Mouse (Mus musculus) intestine, embryonic 14.5 days (tissue): ENCODE data around the gene Iqschfp. TPM values are rescaled to one million over a fixed set of nuclear protein-coding genes. Genes with fewer than 3 reads are reported as not detected.

Source experiments
- ATAC-seq: fragments of 200-750 bp; cut with Nextera tagmentation; replicated peaks from 2 replicates; pipeline ENCODE4 v1.8.0; 2017; ENCODE audit warnings: low read depth, moderate number of reproducible peaks, moderate TSS enrichment, moderate library complexity; ENCODE audit not compliant: low FRiP score, low TSS enrichment
- DNase-seq: peaks from one replicate; pipeline ENCODE4 v3.0.0-alpha.2; 2018; ENCODE audit warnings: low spot score
- H3K27ac ChIP-seq: fragments of 300-500 bp; sonication (generic); 2 replicates; pipeline ENCODE4 v1.5.1; 2014; ENCODE audit warnings: low read depth, mild to moderate bottlenecking, control low read depth
- H3K27me3 ChIP-seq: fragments of 300-500 bp; sonication (generic); replicated peaks from 2 replicates; pipeline ENCODE4 v1.6.1; 2014; ENCODE audit warnings: low read length, control low read depth; ENCODE audit not compliant: control insufficient read depth, insufficient read depth
- H3K36me3 ChIP-seq: fragments of 300-500 bp; sonication (generic); 2 replicates; pipeline ENCODE4 v1.6.1; 2014; ENCODE audit warnings: low read length, control low read depth; ENCODE audit not compliant: control insufficient read depth, insufficient read depth
- H3K4me1 ChIP-seq: fragments of 300-500 bp; sonication (generic); replicated peaks from 2 replicates; pipeline ENCODE4 v1.6.1; 2014; ENCODE audit warnings: low read length, control low read depth, mixed read lengths; ENCODE audit not compliant: control insufficient read depth, insufficient read depth
- H3K4me2 ChIP-seq: fragments of 300-500 bp; sonication (generic); 2 replicates; pipeline ENCODE4 v1.6.1; 2014; ENCODE audit warnings: low read length
- H3K4me3 ChIP-seq: fragments of 300-500 bp; sonication (generic); 2 replicates; pipeline ENCODE4 v1.5.1; 2014; ENCODE audit warnings: low read depth, low read length, control low read depth, mixed read lengths
- H3K9ac ChIP-seq: fragments of 300-500 bp; sonication (generic); 2 replicates; pipeline ENCODE4 v1.6.1; 2014; ENCODE audit warnings: mild to moderate bottlenecking, low read length
- H3K9me3 ChIP-seq: fragments of 300-500 bp; sonication (generic); 2 replicates; pipeline ENCODE4 v1.6.1; 2016; ENCODE audit warnings: low read length, control low read depth; ENCODE audit not compliant: control insufficient read depth
- WGBS: fragments of 180-500 bp; shearing (Covaris S2); extraction: QIAGEN DNeasy Blood & Tissue Kit; methylation state at CpG from one replicate; pipeline ENCODE4 v1.1.7; 2014; 5-methylcytosine and 5-hydroxymethylcytosine counted together
- polyA plus RNA-seq: library from polyadenylated mRNA; unstranded; fragments of >200 nt; fragmentation: Nextera tagmentation; extraction: Ambion mirVana; gene quantifications from 2 replicates; pipeline ENCODE4 v1.2.1, GENCODE M21; 2014

Gene Iqschfp
- polyA plus RNA-seq, 1 experiment from 2014 or later = not detected

- H3K4me3 ChIP-seq = no peak overlapping the region
- 90% methylated on average over 2 of the region's 2 CpGs for WGBS
- H3K4me1 ChIP-seq = no peaks in the 10 kb centered on the region
- no peak for DNase-seq
- H3K27ac ChIP-seq = no peak overlapping the region
- no peak for ATAC-seq
- no peaks in the 10 kb centered on the region for H3K27me3 ChIP-seq
- no peaks in the 10 kb centered on the region for H3K36me3 ChIP-seq
- H3K9me3 ChIP-seq = no peaks in the 10 kb centered on the region
- no peak overlapping the region for H3K4me2 ChIP-seq
- H3K9ac ChIP-seq = no peak overlapping the region
Observed at GRCm38 (mm10) chr3:67974340-67974998, 82.4 kb downstream of the Iqschfp start.

GRCm38 (mm10) chr3:67980006-67980405 is 88.0 kb downstream of the Iqschfp start:
- H3K9ac ChIP-seq = no peak overlapping the region
- no peaks in the 10 kb centered on the region for H3K9me3 ChIP-seq
- H3K27me3 ChIP-seq = no peaks in the 10 kb centered on the region
- no peak overlapping the region for H3K27ac ChIP-seq
- WGBS = 83% methylated on average over 1 of the region's 1 CpGs
- no peaks in the 10 kb centered on the region for H3K36me3 ChIP-seq
- no peak overlapping the region for H3K4me3 ChIP-seq
- no peak overlapping the region for H3K4me2 ChIP-seq
- DNase-seq = no peak
- no peaks in the 10 kb centered on the region for H3K4me1 ChIP-seq
- no peak for ATAC-seq

- no peak for ATAC-seq
- H3K4me3 ChIP-seq = no peak overlapping the region
- H3K4me1 ChIP-seq = no peaks in the 10 kb centered on the region
- WGBS = 46% methylated on average over 12 of the region's 12 CpGs
- no peak overlapping the region for H3K27ac ChIP-seq
- no peak overlapping the region for H3K4me2 ChIP-seq
- DNase-seq = no peak
- H3K9me3 ChIP-seq = no peaks in the 10 kb centered on the region
- H3K9ac ChIP-seq = no peak overlapping the region
- H3K27me3 ChIP-seq = no peaks in the 10 kb centered on the region
- no peaks in the 10 kb centered on the region for H3K36me3 ChIP-seq
Observed at GRCm38 (mm10) chr3:67983329-67983728, 91.3 kb downstream of the Iqschfp start.

GRCm38 (mm10) chr3:68002415-68002814 is 110.4 kb downstream of the Iqschfp start:
- WGBS = 87% methylated on average over 4 of the region's 4 CpGs
- no peak overlapping the region for H3K4me2 ChIP-seq
- no peak overlapping the region for H3K9ac ChIP-seq
- no peaks in the 10 kb centered on the region for H3K9me3 ChIP-seq
- H3K4me1 ChIP-seq = no peaks in the 10 kb centered on the region
- no peaks in the 10 kb centered on the region for H3K36me3 ChIP-seq
- DNase-seq (no peak), ATAC-seq (no peak)
- no peaks in the 10 kb centered on the region for H3K27me3 ChIP-seq
- no peak overlapping the region for H3K27ac ChIP-seq
- no peak overlapping the region for H3K4me3 ChIP-seq

GRCm38 (mm10) chr3:68012342-68012741 is 120.3 kb downstream of the Iqschfp start:
- Histone ChIP-seq H3K36me3 (no peaks in the 10 kb centered on the region), H3K4me3 (no peak overlapping the region), H3K27ac (no peak overlapping the region), H3K4me2 (no peak overlapping the region), H3K9me3 (no peaks in the 10 kb centered on the region), H3K27me3 (no peaks in the 10 kb centered on the region), H3K9ac (no peak overlapping the region), H3K4me1 (no peaks in the 10 kb centered on the region)
- ATAC-seq = no peak
- no peak for DNase-seq

GRCm38 (mm10) chr3:68015786-68016185 is 123.8 kb downstream of the Iqschfp start:
- ATAC-seq (no peak), DNase-seq (no peak)
- Histone ChIP-seq H3K27ac (no peak overlapping the region), H3K27me3 (no peaks in the 10 kb centered on the region), H3K36me3 (no peaks in the 10 kb centered on the region), H3K9me3 (no peaks in the 10 kb centered on the region), H3K4me3 (no peak overlapping the region), H3K4me1 (no peaks in the 10 kb centered on the region), H3K4me2 (no peak overlapping the region), H3K9ac (no peak overlapping the region)
- 59% methylated on average over 1 of the region's 1 CpGs for WGBS

GRCm38 (mm10) chr3:68019401-68019800 is 127.4 kb downstream of the Iqschfp start:
- no peak overlapping the region for H3K9ac ChIP-seq
- H3K4me3 ChIP-seq = no peak overlapping the region
- DNase-seq = no peak
- no peaks in the 10 kb centered on the region for H3K36me3 ChIP-seq
- H3K9me3 ChIP-seq = no peaks in the 10 kb centered on the region
- H3K27ac ChIP-seq = no peak overlapping the region
- H3K27me3 ChIP-seq = no peaks in the 10 kb centered on the region
- H3K4me1 ChIP-seq = no peaks in the 10 kb centered on the region
- ATAC-seq = no peak
- WGBS = 65% methylated on average over 4 of the region's 4 CpGs
- H3K4me2 ChIP-seq = no peak overlapping the region

- no peak for DNase-seq
- WGBS = 60% methylated on average over 3 of the region's 3 CpGs
- Histone ChIP-seq H3K27me3 (no peaks in the 10 kb centered on the region), H3K4me2 (no peak overlapping the region), H3K36me3 (no peaks in the 10 kb centered on the region), H3K4me1 (no peaks in the 10 kb centered on the region), H3K9me3 (no peaks in the 10 kb centered on the region), H3K9ac (no peak overlapping the region), H3K4me3 (no peak overlapping the region), H3K27ac (no peak overlapping the region)
- no peak for ATAC-seq
Observed at GRCm38 (mm10) chr3:68036097-68036496, 144.1 kb downstream of the Iqschfp start.

GRCm38 (mm10) chr3:68042951-68043350 is 150.9 kb downstream of the Iqschfp start:
- 82% methylated on average over 2 of the region's 2 CpGs for WGBS
- H3K4me2 ChIP-seq = no peak overlapping the region

More at GRCm38 (mm10) chr3:68042951-68043350, 150.9 kb downstream of the Iqschfp start:
- Histone ChIP-seq H3K36me3 (no peaks in the 10 kb centered on the region), H3K9me3 (no peaks in the 10 kb centered on the region), H3K4me1 (no peaks in the 10 kb centered on the region), H3K27me3 (no peaks in the 10 kb centered on the region), H3K27ac (no peak overlapping the region), H3K4me3 (no peak overlapping the region), H3K9ac (no peak overlapping the region)
- ATAC-seq = no peak
- no peak for DNase-seq
